Mouse (Mus musculus) forebrain, embryonic 11.5 days (tissue): ENCODE measurements around the gene Dab2ip. TPM values are rescaled to one million over a fixed set of nuclear protein-coding genes. Genes with fewer than 3 reads are reported as not detected.

ENCODE experiments used
- ATAC-seq: fragments of 200-750 bp; cut with Nextera tagmentation; replicated peaks from 2 replicates; pipeline ENCODE4 v1.8.0; 2017; ENCODE audit warnings: moderate TSS enrichment; ENCODE audit not compliant: low FRiP score
- DNase-seq: peaks from one replicate; pipeline ENCODE4 v3.0.0-alpha.2; 2017; ENCODE audit warnings: low spot score
- H3K27ac ChIP-seq: fragments of 300-500 bp; sonication (generic); 2 replicates; pipeline ENCODE4 v1.5.1; 2014; ENCODE audit warnings: low read depth, low read length
- H3K27me3 ChIP-seq: fragments of 300-500 bp; sonication (generic); 2 replicates; pipeline ENCODE4 v1.6.1; 2014; ENCODE audit warnings: mild to moderate bottlenecking, low read length, mixed read lengths; ENCODE audit not compliant: control insufficient read depth, insufficient read depth
- H3K36me3 ChIP-seq: fragments of 300-500 bp; sonication (generic); 2 replicates; pipeline ENCODE4 v1.6.1; 2014; ENCODE audit warnings: mild to moderate bottlenecking, low read length, moderate library complexity, mixed read lengths; ENCODE audit not compliant: control insufficient read depth, insufficient read depth
- H3K4me1 ChIP-seq: fragments of 300-500 bp; sonication (generic); replicated peaks from 2 replicates; pipeline ENCODE4 v1.6.1; 2014; ENCODE audit warnings: low read length, mixed read lengths; ENCODE audit not compliant: control insufficient read depth, insufficient read depth
- H3K4me2 ChIP-seq: fragments of 300-500 bp; sonication (generic); 2 replicates; pipeline ENCODE4 v1.6.1; 2014; ENCODE audit warnings: low read depth, mild to moderate bottlenecking, low read length, moderate library complexity, mixed read lengths; ENCODE audit not compliant: severe bottlenecking
- H3K4me3 ChIP-seq: fragments of 300-500 bp; sonication (generic); 2 replicates; pipeline ENCODE4 v1.5.1; 2014; ENCODE audit warnings: low read depth, low read length
- H3K9ac ChIP-seq: fragments of 300-500 bp; sonication (generic); 2 replicates; pipeline ENCODE4 v1.6.1; 2014; ENCODE audit warnings: low read length
- H3K9me3 ChIP-seq: fragments of 300-500 bp; sonication (generic); 2 replicates; pipeline ENCODE4 v1.6.1; 2016; ENCODE audit warnings: low read length, mixed read lengths; ENCODE audit not compliant: control insufficient read depth
- WGBS: fragments of 180-500 bp; shearing (Covaris S2); extraction: QIAGEN DNeasy Blood & Tissue Kit; methylation state at CpG from one replicate; pipeline ENCODE4 v1.1.7; 2014; 5-methylcytosine and 5-hydroxymethylcytosine counted together
- polyA plus RNA-seq: library from polyadenylated mRNA; unstranded; fragments of >200 nt; fragmentation: Nextera tagmentation; extraction: Ambion mirVana; gene quantifications from 2 replicates; pipeline ENCODE4 v1.2.1, GENCODE M21; 2014

Gene Dab2ip
- polyA plus RNA-seq, 1 experiment from 2014 or later: 51.5 TPM

- WGBS: 82% methylated on average over 4 of the region's 4 CpGs
- Histone ChIP-seq H3K4me3 (no peak overlapping the region), H3K9ac (no peak overlapping the region), H3K4me1 (peaks cover 24% of the 10 kb centered on the region), H3K4me2 (no peak overlapping the region), H3K36me3 (no peaks in the 10 kb centered on the region), H3K27me3 (no peaks in the 10 kb centered on the region), H3K27ac (no peak overlapping the region), H3K9me3 (no peaks in the 10 kb centered on the region)
- ATAC-seq (no peak), DNase-seq (no peak)
These were observed 130.1 kb downstream of the Dab2ip start for GRCm38 (mm10) chr2:35688121-35688520.

DNA sequence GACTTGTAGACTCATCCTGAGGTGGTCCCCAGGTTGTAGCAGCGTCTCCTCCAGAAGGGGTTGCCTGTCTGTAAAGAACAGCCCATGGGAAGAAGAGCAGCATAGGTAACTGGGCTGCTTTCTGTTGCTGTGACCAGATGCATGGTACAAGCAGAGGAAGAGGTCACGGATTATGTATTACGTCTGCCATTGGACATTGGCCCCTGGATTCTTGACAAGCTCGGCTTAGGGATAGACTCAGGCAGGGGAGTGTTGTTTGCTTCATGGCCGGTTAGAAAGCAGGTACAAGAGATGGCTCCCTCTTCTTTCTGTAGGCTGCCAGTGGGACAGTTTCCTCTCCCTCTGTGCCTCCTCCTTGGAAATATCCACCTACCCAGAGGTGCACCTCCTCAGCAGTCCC, 130.5 kb downstream of the Dab2ip start:
- Histone ChIP-seq H3K27ac (no peak overlapping the region), H3K4me3 (no peak overlapping the region), H3K27me3 (no peaks in the 10 kb centered on the region), H3K9ac (no peak overlapping the region), H3K9me3 (no peaks in the 10 kb centered on the region), H3K4me1 (peaks cover 22% of the 10 kb centered on the region), H3K4me2 (no peak overlapping the region), H3K36me3 (no peaks in the 10 kb centered on the region)
- WGBS: 89% methylated on average over 5 of the region's 5 CpGs
- ATAC-seq (no peak), DNase-seq (no peak)

GRCm38 (mm10) chr2:35689881-35690280, 131.8 kb downstream of the Dab2ip start:
- H3K36me3 ChIP-seq: no peaks in the 10 kb centered on the region
- no peaks in the 10 kb centered on the region for H3K9me3 ChIP-seq
- DNase-seq (no peak), ATAC-seq (no peak)
- WGBS: 78% methylated on average over 2 of the region's 2 CpGs
- H3K4me2 ChIP-seq: no peak overlapping the region
- H3K4me1 ChIP-seq: peaks cover 20% of the 10 kb centered on the region
- no peak overlapping the region for H3K9ac ChIP-seq
- no peaks in the 10 kb centered on the region for H3K27me3 ChIP-seq
- H3K4me3 ChIP-seq: no peak overlapping the region
- H3K27ac ChIP-seq: no peak overlapping the region

DNA sequence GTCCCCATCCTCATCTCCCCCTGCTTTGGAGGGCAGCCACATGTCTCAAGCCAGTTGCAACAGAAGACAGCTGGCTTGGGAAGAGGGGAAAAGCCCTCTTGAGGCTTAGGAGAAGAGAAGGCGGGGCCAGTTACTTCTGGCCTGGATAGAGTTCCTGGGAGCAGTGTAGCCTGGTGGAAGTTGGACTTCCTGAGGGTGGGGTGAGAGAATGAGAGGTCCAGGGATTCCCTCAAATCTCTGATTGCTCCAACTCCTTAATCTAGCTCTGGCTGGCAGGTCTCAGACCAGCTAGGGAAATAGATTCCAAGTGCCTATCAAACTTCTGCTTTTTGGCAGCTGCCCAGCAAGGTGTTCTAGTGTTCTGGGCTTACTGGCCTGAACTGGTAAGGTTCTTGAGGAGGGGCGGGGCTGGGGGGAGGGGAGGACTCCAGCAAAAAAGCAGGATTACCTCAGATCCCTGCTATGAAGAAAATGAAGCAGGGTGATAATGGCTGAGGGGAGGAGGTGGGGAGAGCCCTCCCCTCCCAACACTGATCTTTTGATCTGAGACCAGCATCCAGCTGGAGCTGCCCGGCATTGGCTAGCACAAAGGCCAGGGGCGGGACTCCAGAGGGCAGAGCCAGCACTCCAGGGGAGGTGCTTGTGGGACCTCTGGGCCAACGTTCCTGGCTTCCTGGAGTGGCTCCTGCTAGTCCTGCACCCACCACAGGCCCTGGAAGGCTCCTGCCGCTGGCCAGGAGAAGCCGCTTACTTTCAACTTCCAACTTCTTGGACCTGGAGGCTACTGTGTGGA, 133.4 kb downstream of the Dab2ip start:
- Histone ChIP-seq H3K9me3 (no peaks in the 10 kb centered on the region), H3K27me3 (no peaks in the 10 kb centered on the region), H3K4me1 (peaks cover 28% of the 10 kb centered on the region), H3K4me2 (no peak overlapping the region; the same call in 1 of the 2 replicates), H3K27ac (peak overlapping the region; percentile 28), H3K9ac (0 out of 2 replicates have a peak overlapping the region, but pooled peaks have one; percentile 25), H3K4me3 (no peak overlapping the region), H3K36me3 (no peaks in the 10 kb centered on the region)
- 10% methylated on average over 7 of the region's 7 CpGs for WGBS
- ATAC-seq (peak; percentile 89), DNase-seq (peak; percentile 82)

- Histone ChIP-seq H3K27ac (no peak overlapping the region), H3K4me2 (peak overlapping the region; percentile 8; the same call in 1 of the 2 replicates), H3K4me3 (no peak overlapping the region), H3K4me1 (peaks cover 36% of the 10 kb centered on the region), H3K9me3 (no peaks in the 10 kb centered on the region), H3K9ac (no peak overlapping the region), H3K36me3 (no peaks in the 10 kb centered on the region), H3K27me3 (no peaks in the 10 kb centered on the region)
- ATAC-seq (no peak), DNase-seq (no peak)
- WGBS: 86% methylated on average over 11 of the region's 11 CpGs
These were observed 134.3 kb downstream of the Dab2ip start for GRCm38 (mm10) chr2:35692272-35692900.

DNA sequence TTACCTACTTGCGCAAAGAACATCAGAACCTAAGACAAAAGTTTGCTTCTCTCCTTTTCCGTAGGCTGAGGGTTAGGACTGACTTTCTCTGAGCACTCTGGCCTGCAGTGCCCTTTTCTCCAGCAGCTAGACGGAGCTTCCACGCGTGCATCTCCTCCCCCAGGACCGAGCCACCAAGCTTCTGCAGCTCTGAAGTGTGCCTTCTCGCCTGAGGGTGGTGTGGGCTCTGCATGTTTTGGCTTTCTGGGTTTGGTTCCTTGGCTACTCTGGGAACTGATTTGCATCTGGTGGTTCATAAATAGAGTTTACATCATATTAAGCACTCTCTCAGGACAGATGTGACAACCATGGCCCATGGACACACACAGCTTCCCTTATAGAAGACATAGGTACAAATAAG, 135.0 kb downstream of the Dab2ip start:
- no peak overlapping the region for H3K27ac ChIP-seq
- 89% methylated on average over 7 of the region's 7 CpGs for WGBS

DNA sequence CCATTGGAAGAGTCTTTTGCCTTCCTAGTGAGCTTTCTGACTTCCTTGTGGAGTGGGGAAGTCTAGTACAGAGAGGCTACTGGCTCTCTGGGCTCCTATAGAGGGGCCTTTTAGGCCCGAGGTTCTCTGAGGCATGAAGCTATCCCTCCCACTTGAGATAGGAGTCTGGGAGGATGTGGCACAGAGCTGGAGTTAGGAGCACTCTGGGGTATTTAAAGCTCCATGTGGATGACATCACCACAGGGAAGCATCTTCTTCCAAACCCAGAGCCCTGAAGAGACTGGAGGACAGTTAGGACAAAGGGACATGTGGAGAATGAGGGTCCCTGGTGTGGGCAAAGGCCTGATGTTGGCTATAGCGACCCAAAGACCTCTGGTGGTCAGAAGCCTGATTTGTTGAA, 136.0 kb downstream of the Dab2ip start:
- H3K9me3 ChIP-seq: no peaks in the 10 kb centered on the region
- WGBS: 46% methylated on average over 2 of the region's 2 CpGs
- H3K27ac ChIP-seq: no peak overlapping the region

More for the DNA sequence above, 135.0 kb downstream of the Dab2ip start:
- ATAC-seq (no peak), DNase-seq (no peak)
- peaks cover 36% of the 10 kb centered on the region for H3K4me1 ChIP-seq
- no peaks in the 10 kb centered on the region for H3K36me3 ChIP-seq
- H3K4me3 ChIP-seq: no peak overlapping the region
- no peaks in the 10 kb centered on the region for H3K27me3 ChIP-seq
- H3K9me3 ChIP-seq: no peaks in the 10 kb centered on the region
- no peak overlapping the region for H3K4me2 ChIP-seq
- H3K9ac ChIP-seq: no peak overlapping the region

DNA sequence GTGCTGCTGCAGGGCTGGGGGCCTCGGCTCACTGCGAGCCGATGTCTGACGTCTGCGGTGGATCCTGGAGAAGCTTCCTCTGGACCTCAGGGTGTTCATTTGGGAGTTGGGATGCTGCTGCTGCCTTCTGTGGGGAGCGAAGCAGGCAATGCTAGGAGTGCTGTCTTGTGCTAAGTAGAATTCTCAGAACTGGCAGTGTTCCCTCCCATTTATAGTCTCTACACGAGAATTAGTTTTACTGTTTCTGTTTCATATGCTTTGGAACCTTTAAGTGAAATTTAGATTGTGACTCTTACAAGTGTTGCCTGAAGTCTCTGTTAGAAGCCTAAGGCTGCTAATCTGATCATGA, 138.1 kb downstream of the Dab2ip start:
- H3K27me3 ChIP-seq: no peaks in the 10 kb centered on the region
- no peak for ATAC-seq
- WGBS: 76% methylated on average over 7 of the region's 7 CpGs
- H3K4me2 ChIP-seq: no peak overlapping the region; the same call in 1 of the 2 replicates
- peak overlapping the region; percentile 12 for H3K9ac ChIP-seq
- peaks cover 38% of the 10 kb centered on the region for H3K4me1 ChIP-seq
- H3K27ac ChIP-seq: peak overlapping the region; percentile 64; the same call in 1 of the 2 replicates
- no peaks in the 10 kb centered on the region for H3K36me3 ChIP-seq
- no peaks in the 10 kb centered on the region for H3K9me3 ChIP-seq
- DNase-seq: no peak
- no peak overlapping the region for H3K4me3 ChIP-seq

More for the DNA sequence above, 136.0 kb downstream of the Dab2ip start:
- peaks cover 36% of the 10 kb centered on the region for H3K4me1 ChIP-seq
- H3K36me3 ChIP-seq: no peaks in the 10 kb centered on the region
- H3K4me2 ChIP-seq: no peak overlapping the region
- H3K4me3 ChIP-seq: no peak overlapping the region
- DNase-seq (no peak), ATAC-seq (no peak)
- H3K9ac ChIP-seq: no peak overlapping the region
- no peaks in the 10 kb centered on the region for H3K27me3 ChIP-seq
